Mouse (Mus musculus) liver, embryonic 11.5 days (tissue): ENCODE results near the gene Scimp. TPM values are rescaled to one million over a fixed set of nuclear protein-coding genes. Genes with fewer than 3 reads are reported as not detected.
"Not testable (repeated sequence)": the region's sequence is repeated elsewhere in the genome, so short reads cannot be mapped to it uniquely, and the experiment has no call there.

Source experiments
- ATAC-seq: fragments of 200-750 bp; cut with Nextera tagmentation; replicated peaks from 2 replicates; pipeline ENCODE4 v1.8.0; 2017; ENCODE audit warnings: moderate number of reproducible peaks, mild to moderate bottlenecking, moderate TSS enrichment, moderate library complexity; ENCODE audit not compliant: low FRiP score
- DNase-seq: peaks from one replicate; pipeline ENCODE4 v3.0.0-alpha.2; 2017; ENCODE audit warnings: low spot score
- H3K27ac ChIP-seq: fragments of 300-500 bp; sonication (generic); 2 replicates; pipeline ENCODE4 v1.5.1; 2014; ENCODE audit warnings: mild to moderate bottlenecking, low read depth, low read length, control low read depth
- H3K27me3 ChIP-seq: fragments of 300-500 bp; sonication (generic); replicated peaks from 2 replicates; pipeline ENCODE4 v1.6.1; 2014; ENCODE audit warnings: low read length, mixed read lengths; ENCODE audit not compliant: control insufficient read depth, insufficient read depth
- H3K36me3 ChIP-seq: fragments of 300-500 bp; sonication (generic); 2 replicates; pipeline ENCODE4 v1.6.1; 2014; ENCODE audit warnings: mild to moderate bottlenecking, low read length, moderate library complexity, mixed read lengths; ENCODE audit not compliant: control insufficient read depth, insufficient read depth
- H3K4me1 ChIP-seq: fragments of 300-500 bp; sonication (generic); replicated peaks from 2 replicates; pipeline ENCODE4 v1.6.1; 2014; ENCODE audit warnings: low read length, mixed read lengths; ENCODE audit not compliant: control insufficient read depth, insufficient read depth
- H3K4me2 ChIP-seq: fragments of 300-500 bp; sonication (generic); 2 replicates; pipeline ENCODE4 v1.6.1; 2014; ENCODE audit warnings: mild to moderate bottlenecking, control low read depth, moderate library complexity
- H3K4me3 ChIP-seq: fragments of 300-500 bp; sonication (generic); 2 replicates; pipeline ENCODE4 v1.5.1; 2014; ENCODE audit warnings: low read depth, low read length, control low read depth
- H3K9ac ChIP-seq: fragments of 300-500 bp; sonication (generic); 2 replicates; pipeline ENCODE4 v1.6.1; 2014; ENCODE audit warnings: low read depth, low read length, control low read depth
- H3K9me3 ChIP-seq: fragments of 300-500 bp; sonication (generic); 2 replicates; pipeline ENCODE4 v1.6.1; 2016; ENCODE audit warnings: low read length, inconsistent platforms, mixed read lengths; ENCODE audit not compliant: control insufficient read depth
- WGBS: fragments of 180-500 bp; shearing (Covaris S2); extraction: QIAGEN DNeasy Blood & Tissue Kit; methylation state at CpG from one replicate; pipeline ENCODE4 v1.1.7; 2014; 5-methylcytosine and 5-hydroxymethylcytosine counted together
- polyA plus RNA-seq: library from polyadenylated mRNA; unstranded; fragments of >200 nt; fragmentation: Nextera tagmentation; extraction: Ambion mirVana; gene quantifications from 2 replicates; pipeline ENCODE4 v1.2.1, GENCODE M21; 2014

Gene Scimp
- polyA plus RNA-seq, 1 experiment from 2014 or later: 0.82 TPM

DNA sequence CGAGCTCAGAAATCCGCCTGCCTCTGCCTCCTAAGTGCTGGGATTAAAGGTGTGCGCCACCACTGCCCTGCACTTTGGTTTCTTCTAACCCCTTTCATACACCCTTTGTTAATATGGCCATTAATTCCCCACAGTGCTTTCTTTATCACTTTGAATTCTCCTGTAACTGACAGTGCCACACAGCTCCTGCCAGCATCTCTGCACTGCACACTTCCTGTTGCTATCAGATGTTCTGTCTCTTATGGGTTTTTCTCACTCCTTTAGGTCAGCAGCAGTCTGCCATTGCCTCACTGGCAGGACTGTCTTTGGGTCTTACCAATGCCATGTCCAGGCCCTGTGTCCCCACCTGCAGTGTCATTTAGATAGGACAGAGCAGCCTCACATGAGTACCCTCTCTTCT lies 41.6 kb downstream of the Scimp start:
- 74% methylated on average over 3 of the region's 3 CpGs for WGBS
- H3K4me1 ChIP-seq: no peaks in the 10 kb centered on the region
- no peak overlapping the region for H3K9ac ChIP-seq
- H3K4me2 ChIP-seq: no peak overlapping the region
- H3K4me3 ChIP-seq: no peak overlapping the region
- H3K27ac ChIP-seq: no peak overlapping the region
- H3K36me3 ChIP-seq: peaks cover 18% of the 10 kb centered on the region
- no peaks in the 10 kb centered on the region for H3K27me3 ChIP-seq
- ATAC-seq: no peak
- no peaks in the 10 kb centered on the region for H3K9me3 ChIP-seq
- no peak for DNase-seq

DNA sequence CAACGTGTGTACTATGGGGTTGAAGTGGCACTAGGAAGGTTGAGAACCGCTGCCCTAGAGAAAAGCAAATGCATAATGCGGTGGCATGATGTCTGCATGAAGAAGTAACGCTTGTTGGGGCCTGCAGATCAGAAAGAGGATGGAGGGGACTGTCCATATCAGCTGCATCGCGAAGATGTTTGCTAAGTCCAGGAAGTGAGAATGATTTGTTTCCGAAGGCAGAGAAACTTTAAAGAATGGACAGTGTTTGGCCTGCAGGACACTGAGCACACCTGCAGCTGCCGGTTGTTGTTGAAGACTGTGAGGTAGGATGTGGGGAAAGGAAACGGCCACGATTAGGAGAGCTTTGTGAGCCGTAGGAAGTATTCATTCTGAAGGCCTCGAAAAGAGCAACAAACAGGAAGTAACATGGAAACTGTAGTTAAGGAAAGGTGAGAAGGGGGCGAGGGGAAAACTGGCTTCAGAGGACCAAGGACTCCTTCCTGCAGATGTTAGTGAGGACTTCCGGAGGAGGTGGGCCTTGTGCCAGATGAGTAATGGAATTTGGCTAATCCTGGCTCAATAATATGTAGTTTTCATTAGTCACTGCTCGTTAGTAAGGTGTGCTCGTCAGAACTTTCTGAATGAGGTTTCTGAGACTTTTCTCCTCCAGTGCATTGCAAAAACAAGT lies 46.5 kb downstream of the Scimp start:
- 64% methylated on average over 16 of the region's 16 CpGs for WGBS
- Histone ChIP-seq H3K4me1 (peaks cover 5% of the 10 kb centered on the region; the same call in 1 of the 2 replicates), H3K27me3 (no peaks in the 10 kb centered on the region), H3K36me3 (peaks cover 3% of the 10 kb centered on the region; the same call in 1 of the 2 replicates), H3K4me3 (no peak overlapping the region), H3K27ac (no peak overlapping the region), H3K9ac (no peak overlapping the region), H3K9me3 (no peaks in the 10 kb centered on the region), H3K4me2 (no peak overlapping the region; the same call in 1 of the 2 replicates)
- ATAC-seq (no peak), DNase-seq (no peak)

DNA sequence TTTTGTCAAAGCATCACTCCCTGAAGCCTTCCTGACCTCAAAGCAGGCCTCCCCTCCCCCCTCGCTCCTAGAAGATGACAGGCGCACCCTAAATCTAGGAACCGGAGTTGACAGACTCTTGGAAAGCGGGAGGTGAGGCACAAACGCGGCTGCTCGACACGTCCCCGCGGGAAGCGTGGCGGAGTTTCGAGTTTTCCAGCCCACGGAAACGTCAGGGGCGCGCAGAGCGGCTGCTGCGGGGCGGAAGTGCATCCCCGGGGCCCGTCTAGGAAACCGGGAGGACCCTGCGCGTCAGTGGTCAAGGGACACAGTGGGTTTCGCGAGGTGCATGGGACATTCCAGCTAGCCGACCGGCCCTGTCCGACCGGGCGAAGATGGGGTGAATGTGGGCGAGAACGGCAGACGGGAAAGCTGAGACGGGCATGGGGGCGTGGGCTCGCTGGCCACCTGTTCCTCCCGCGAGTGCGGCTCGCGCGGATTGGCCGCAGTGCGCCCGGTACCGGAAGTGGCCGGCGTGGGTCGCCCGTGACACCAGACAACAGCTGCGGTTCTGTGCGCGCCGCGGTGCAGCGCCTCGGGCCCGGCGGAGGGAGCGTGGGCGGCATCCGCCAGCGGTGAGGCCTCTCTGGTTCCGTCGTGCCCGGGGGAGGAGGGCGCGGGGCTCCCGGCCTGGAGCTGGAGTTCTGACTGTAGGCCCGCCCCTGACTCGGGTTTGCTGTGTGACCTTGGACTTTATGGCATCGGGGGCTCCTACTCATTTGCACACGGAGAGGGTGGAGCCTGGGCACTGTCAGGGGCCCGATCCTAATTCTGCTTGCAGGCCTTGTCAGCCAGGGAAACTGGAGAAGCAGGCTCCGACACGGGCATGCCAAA lies 48.2 kb downstream of the Scimp start, which contains the start of gene Zfp3:
Gene Zfp3, plus strand, starts transcription at position 274 of the 873 bp plus-strand sequence.
- DNase-seq: peak; percentile 82
- WGBS: 1% methylated on average over 78 of the region's 78 CpGs

GRCm38 (mm10) chr11:70763582-70763935 lies 48.8 kb downstream of the Scimp start:
- H3K27ac ChIP-seq: peak overlapping the region; percentile 86; the same call in 1 of the 2 replicates
- peaks cover 3% of the 10 kb centered on the region; the same call in 1 of the 2 replicates for H3K36me3 ChIP-seq
- WGBS: 23% methylated on average over 3 of the region's 3 CpGs
- H3K27me3 ChIP-seq: no peaks in the 10 kb centered on the region
- ATAC-seq (no peak), DNase-seq (no peak)
- peak overlapping the region; percentile 82 for H3K4me3 ChIP-seq
- peak overlapping the region; percentile 79 for H3K4me2 ChIP-seq
- H3K4me1 ChIP-seq: peaks cover 5% of the 10 kb centered on the region; the same call in 1 of the 2 replicates
- H3K9me3 ChIP-seq: no peaks in the 10 kb centered on the region
- peak overlapping the region; percentile 86 for H3K9ac ChIP-seq

More for the DNA sequence above, 48.2 kb downstream of the Scimp start, which contains the start of gene Zfp3:
- peak within 1 kb of the TSS; percentile 86 for H3K9ac ChIP-seq
- peak within 1 kb of the TSS; percentile 86 for H3K27ac ChIP-seq
- peaks cover 5% of the 10 kb centered on the region; the same call in 1 of the 2 replicates for H3K4me1 ChIP-seq
- H3K36me3 ChIP-seq: peaks cover 3% of the 10 kb centered on the region; the same call in 1 of the 2 replicates
- peak; percentile 88 for ATAC-seq
- peak within 1 kb of the TSS; percentile 82 for H3K4me3 ChIP-seq
- H3K9me3 ChIP-seq: no peaks in the 10 kb centered on the region
- peak within 1 kb of the TSS; percentile 79 for H3K4me2 ChIP-seq
- no peaks in the 10 kb centered on the region for H3K27me3 ChIP-seq

DNA sequence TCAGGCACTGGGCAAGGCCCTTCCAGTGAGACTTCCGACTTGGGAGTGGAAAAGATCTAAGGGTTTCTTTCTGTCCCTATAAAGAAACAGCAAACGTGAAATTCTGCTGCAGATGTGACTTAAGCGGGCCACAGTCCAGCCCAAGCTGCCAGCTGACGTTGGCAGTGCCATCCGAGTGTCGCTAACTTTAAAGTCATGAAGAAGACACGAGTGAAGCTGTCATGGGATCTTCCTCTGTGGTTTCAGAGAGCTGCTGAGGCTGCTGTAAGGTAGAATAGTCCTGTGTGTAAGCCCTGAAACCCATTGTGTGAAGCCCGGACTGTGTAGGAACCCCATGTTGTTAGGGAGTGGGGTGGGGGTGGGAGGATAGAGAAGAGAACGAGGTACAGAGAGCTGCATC lies 49.7 kb downstream of the Scimp start:
- WGBS: 79% methylated on average over 9 of the region's 9 CpGs

GRCm38 (mm10) chr11:70760446-70760845 lies 51.9 kb downstream of the Scimp start:
- H3K4me1 ChIP-seq, H3K27me3 ChIP-seq, H3K36me3 ChIP-seq, H3K4me3 ChIP-seq, H3K9ac ChIP-seq, H3K27ac ChIP-seq, ATAC-seq, DNase-seq, H3K4me2 ChIP-seq, H3K9me3 ChIP-seq: not testable (repeated sequence)
- WGBS: 63% methylated on average over 3 of the region's 3 CpGs

More for the DNA sequence above, 49.7 kb downstream of the Scimp start:
- Histone ChIP-seq H3K9me3 (no peaks in the 10 kb centered on the region), H3K9ac (no peak overlapping the region), H3K4me2 (no peak overlapping the region), H3K36me3 (no peaks in the 10 kb centered on the region), H3K27me3 (no peaks in the 10 kb centered on the region), H3K4me3 (no peak overlapping the region), H3K4me1 (peaks cover 5% of the 10 kb centered on the region; the same call in 1 of the 2 replicates), H3K27ac (no peak overlapping the region)
- ATAC-seq (no peak), DNase-seq (no peak)

- no peak overlapping the region for H3K4me3 ChIP-seq
- ATAC-seq (no peak), DNase-seq (peak; percentile 76)
- H3K27ac ChIP-seq: no peak overlapping the region
- H3K4me2 ChIP-seq: no peak overlapping the region
- no peak overlapping the region for H3K9ac ChIP-seq
- H3K27me3 ChIP-seq: no peaks in the 10 kb centered on the region
- no peaks in the 10 kb centered on the region for H3K36me3 ChIP-seq
- no peaks in the 10 kb centered on the region for H3K9me3 ChIP-seq
- WGBS: 4% methylated on average over 7 of the region's 7 CpGs
- H3K4me1 ChIP-seq: peaks cover 4% of the 10 kb centered on the region; the same call in 1 of the 2 replicates
Observed at GRCm38 (mm10) chr11:70755645-70756044, 56.7 kb downstream of the Scimp start.

- DNase-seq (no peak), ATAC-seq (no peak)
- H3K9me3 ChIP-seq: no peaks in the 10 kb centered on the region
- no peak overlapping the region for H3K9ac ChIP-seq
- H3K36me3 ChIP-seq: no peaks in the 10 kb centered on the region
- no peak overlapping the region for H3K27ac ChIP-seq
- H3K4me2 ChIP-seq: no peak overlapping the region
- 71% methylated on average over 7 of the region's 7 CpGs for WGBS
- peaks cover 4% of the 10 kb centered on the region; the same call in 1 of the 2 replicates for H3K4me1 ChIP-seq
- no peak overlapping the region for H3K4me3 ChIP-seq
- no peaks in the 10 kb centered on the region for H3K27me3 ChIP-seq
Observed at GRCm38 (mm10) chr11:70754958-70755357, 57.4 kb downstream of the Scimp start.
